Mouse (Mus musculus) intestine, embryonic 16.5 days (tissue): ENCODE results near the gene Capn5. TPM values are rescaled to one million over a fixed set of nuclear protein-coding genes. Genes with fewer than 3 reads are reported as not detected.
A peak's percentile ranks its signal among the peaks of the same experiment; 100 is the strongest.

Source experiments
- ATAC-seq: fragments of 200-750 bp; cut with Nextera tagmentation; 2 replicates; pipeline ENCODE4 v1.8.0; 2017; ENCODE audit warnings: moderate TSS enrichment, moderate library complexity
- H3K27ac ChIP-seq: fragments of 300-500 bp; sonication (generic); 2 replicates; pipeline ENCODE4 v1.5.1; 2014; ENCODE audit warnings: mild to moderate bottlenecking, low read length
- H3K27me3 ChIP-seq: fragments of 300-500 bp; sonication (generic); replicated peaks from 2 replicates; pipeline ENCODE4 v1.6.1; 2014; ENCODE audit warnings: low read length, control low read depth, mixed read lengths; ENCODE audit not compliant: control insufficient read depth, insufficient read depth
- H3K36me3 ChIP-seq: fragments of 300-500 bp; sonication (generic); 2 replicates; pipeline ENCODE4 v1.6.1; 2014; ENCODE audit warnings: low read length, control low read depth; ENCODE audit not compliant: control insufficient read depth, insufficient read depth
- H3K4me1 ChIP-seq: fragments of 300-500 bp; sonication (generic); 2 replicates; pipeline ENCODE4 v1.6.1; 2014; ENCODE audit warnings: low read length, control low read depth, mixed read lengths; ENCODE audit not compliant: control insufficient read depth, insufficient read depth
- H3K4me2 ChIP-seq: fragments of 300-500 bp; sonication (generic); 2 replicates; pipeline ENCODE4 v1.6.1; 2014; ENCODE audit warnings: low read depth, low read length, control low read depth
- H3K4me3 ChIP-seq: fragments of 300-500 bp; sonication (generic); 2 replicates; pipeline ENCODE4 v1.5.1; 2014; ENCODE audit warnings: mild to moderate bottlenecking, low read length
- H3K9ac ChIP-seq: fragments of 300-500 bp; sonication (generic); 2 replicates; pipeline ENCODE4 v1.6.1; 2014; ENCODE audit warnings: low read depth, low read length
- H3K9me3 ChIP-seq: fragments of 300-500 bp; sonication (generic); 2 replicates; pipeline ENCODE4 v1.6.1; 2016; ENCODE audit warnings: low read length, control low read depth; ENCODE audit not compliant: control insufficient read depth
- WGBS: fragments of 180-500 bp; shearing (Covaris S2); extraction: QIAGEN DNeasy Blood & Tissue Kit; methylation state at CpG from one replicate; pipeline ENCODE4 v1.1.7; 2014; 5-methylcytosine and 5-hydroxymethylcytosine counted together
- polyA plus RNA-seq: library from polyadenylated mRNA; unstranded; fragments of >200 nt; fragmentation: Nextera tagmentation; extraction: Ambion mirVana; gene quantifications from 2 replicates; pipeline ENCODE4 v1.2.1, GENCODE M21; 2015

Capn5 gene
- polyA plus RNA-seq, 1 experiment from 2014 or later, result 10.9 TPM

- H3K27ac ChIP-seq, result no peak overlapping the region
- no peak for ATAC-seq
- H3K4me1 ChIP-seq, result no peaks in the 10 kb centered on the region
- no peaks in the 10 kb centered on the region for H3K9me3 ChIP-seq
- no peak overlapping the region for H3K4me3 ChIP-seq
- H3K9ac ChIP-seq, result no peak overlapping the region
- no peaks in the 10 kb centered on the region for H3K27me3 ChIP-seq
- WGBS, result 84% methylated on average over 12 of the region's 12 CpGs
- H3K4me2 ChIP-seq, result no peak overlapping the region
- H3K36me3 ChIP-seq, result no peaks in the 10 kb centered on the region
Measured at GRCm38 (mm10) chr7:98145842-98146446, 32.1 kb downstream of the Capn5 start.

- whole genome bisulfite sequencing, result 92% methylated on average over 5 of the region's 5 CpGs
- ATAC-seq, result no peak
- no peak within 1 kb of the TSS for H3K27ac ChIP-seq
- no peaks in the 10 kb centered on the region for H3K36me3 ChIP-seq
- H3K4me3 ChIP-seq, result no peak within 1 kb of the TSS
- no peaks in the 10 kb centered on the region for H3K9me3 ChIP-seq
- no peaks in the 10 kb centered on the region for H3K4me1 ChIP-seq
- no peaks in the 10 kb centered on the region for H3K27me3 ChIP-seq
- no peak within 1 kb of the TSS for H3K4me2 ChIP-seq
- H3K9ac ChIP-seq, result no peak within 1 kb of the TSS
Measured at GRCm38 (mm10) chr7:98145402-98145801, 32.7 kb downstream of the Capn5 start, which contains the start of gene Omp. Omp (minus strand) TSS chr7:98145502.

GRCm38 (mm10) chr7:98142648-98143047 lies 35.4 kb downstream of the Capn5 start:
- Histone ChIP-seq H3K27ac (no peak overlapping the region), H3K4me3 (no peak overlapping the region), H3K4me2 (no peak overlapping the region), H3K36me3 (no peaks in the 10 kb centered on the region), H3K4me1 (no peaks in the 10 kb centered on the region), H3K9me3 (no peaks in the 10 kb centered on the region), H3K27me3 (no peaks in the 10 kb centered on the region), H3K9ac (no peak overlapping the region)
- no peak for ATAC-seq
- 65% methylated on average over 3 of the region's 3 CpGs for WGBS

GRCm38 (mm10) chr7:98142247-98142646 lies 35.8 kb downstream of the Capn5 start:
- no peak overlapping the region for H3K27ac ChIP-seq
- no peaks in the 10 kb centered on the region for H3K4me1 ChIP-seq
- H3K27me3 ChIP-seq, result no peaks in the 10 kb centered on the region
- no peaks in the 10 kb centered on the region for H3K9me3 ChIP-seq
- no peak overlapping the region for H3K4me3 ChIP-seq
- no peak overlapping the region for H3K9ac ChIP-seq
- H3K4me2 ChIP-seq, result no peak overlapping the region
- no peak for ATAC-seq
- no peaks in the 10 kb centered on the region for H3K36me3 ChIP-seq
- 69% methylated on average over 8 of the region's 8 CpGs for WGBS

- Histone ChIP-seq H3K4me3 (no peak overlapping the region), H3K36me3 (no peaks in the 10 kb centered on the region), H3K4me1 (no peaks in the 10 kb centered on the region), H3K4me2 (no peak overlapping the region), H3K9me3 (no peaks in the 10 kb centered on the region), H3K27ac (no peak overlapping the region), H3K9ac (no peak overlapping the region), H3K27me3 (no peaks in the 10 kb centered on the region)
- 69% methylated on average over 3 of the region's 3 CpGs for WGBS
- ATAC-seq, result 0 out of 2 replicates have a peak, but pooled peaks have one; percentile 33
Measured at GRCm38 (mm10) chr7:98141206-98141605, 36.9 kb downstream of the Capn5 start.

GRCm38 (mm10) chr7:98140597-98140996 lies 37.5 kb downstream of the Capn5 start:
- Histone ChIP-seq H3K27me3 (no peaks in the 10 kb centered on the region), H3K27ac (no peak overlapping the region), H3K36me3 (no peaks in the 10 kb centered on the region), H3K4me2 (no peak overlapping the region), H3K9ac (no peak overlapping the region), H3K4me3 (no peak overlapping the region), H3K9me3 (no peaks in the 10 kb centered on the region), H3K4me1 (no peaks in the 10 kb centered on the region)
- 40% methylated on average over 2 of the region's 2 CpGs for WGBS
- no peak for ATAC-seq

GRCm38 (mm10) chr7:98139216-98139615 lies 38.9 kb downstream of the Capn5 start:
- WGBS, result 23% methylated on average over 9 of the region's 9 CpGs
- no peak overlapping the region for H3K27ac ChIP-seq
- H3K36me3 ChIP-seq, result no peaks in the 10 kb centered on the region
- peak overlapping the region; percentile 16; the same call in 1 of the 2 replicates for H3K9ac ChIP-seq
- ATAC-seq, result no peak
- H3K27me3 ChIP-seq, result no peaks in the 10 kb centered on the region
- H3K4me3 ChIP-seq, result no peak overlapping the region
- H3K4me1 ChIP-seq, result no peaks in the 10 kb centered on the region
- no peaks in the 10 kb centered on the region for H3K9me3 ChIP-seq
- no peak overlapping the region for H3K4me2 ChIP-seq

GRCm38 (mm10) chr7:98137995-98138394 lies 40.1 kb downstream of the Capn5 start:
- H3K4me2 ChIP-seq, result no peak overlapping the region
- no peaks in the 10 kb centered on the region for H3K4me1 ChIP-seq
- 47% methylated on average over 2 of the region's 2 CpGs for WGBS
- no peaks in the 10 kb centered on the region for H3K9me3 ChIP-seq
- H3K27me3 ChIP-seq, result no peaks in the 10 kb centered on the region
- no peak for ATAC-seq
- H3K9ac ChIP-seq, result no peak overlapping the region
- H3K27ac ChIP-seq, result no peak overlapping the region
- H3K36me3 ChIP-seq, result no peaks in the 10 kb centered on the region
- no peak overlapping the region for H3K4me3 ChIP-seq

- Histone ChIP-seq H3K9ac (no peak overlapping the region), H3K9me3 (no peaks in the 10 kb centered on the region), H3K4me3 (no peak overlapping the region), H3K4me1 (no peaks in the 10 kb centered on the region), H3K27ac (no peak overlapping the region), H3K4me2 (no peak overlapping the region), H3K27me3 (no peaks in the 10 kb centered on the region), H3K36me3 (no peaks in the 10 kb centered on the region)
- ATAC-seq, result no peak
- 58% methylated on average over 3 of the region's 3 CpGs for WGBS
Measured at GRCm38 (mm10) chr7:98137583-98137982, 40.5 kb downstream of the Capn5 start.

- no peaks in the 10 kb centered on the region for H3K9me3 ChIP-seq
- H3K4me2 ChIP-seq, result no peak overlapping the region
- 98% methylated on average over 8 of the region's 8 CpGs for WGBS
- H3K36me3 ChIP-seq, result no peaks in the 10 kb centered on the region
- no peaks in the 10 kb centered on the region for H3K4me1 ChIP-seq
- no peaks in the 10 kb centered on the region for H3K27me3 ChIP-seq
- no peak overlapping the region for H3K4me3 ChIP-seq
- H3K27ac ChIP-seq, result no peak overlapping the region
- no peak for ATAC-seq
- H3K9ac ChIP-seq, result no peak overlapping the region
Measured at GRCm38 (mm10) chr7:98131751-98132150, 46.3 kb downstream of the Capn5 start.
